Mouse (Mus musculus): ENCODE data around the gene Lrp2bp.

DNA sequence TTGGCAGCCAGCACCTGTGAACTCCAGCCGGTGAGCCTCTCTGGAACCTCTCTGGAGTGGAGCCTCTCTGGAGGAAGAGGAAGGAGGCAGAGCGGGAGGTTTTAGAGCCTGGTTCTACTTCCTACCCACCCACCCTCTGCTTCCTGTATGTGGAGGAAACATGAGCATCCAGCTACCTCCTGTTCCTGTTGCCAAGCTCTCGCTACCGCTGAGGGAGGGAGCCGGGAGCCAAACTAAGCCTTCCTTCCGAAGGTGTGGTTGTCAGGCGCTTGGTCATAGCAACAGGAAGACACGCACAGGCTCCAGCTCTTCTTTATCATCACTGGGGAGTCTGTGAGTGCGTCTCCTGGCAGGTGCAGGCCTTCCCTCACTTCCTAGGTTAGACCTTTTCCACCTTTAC, 23.1 kb downstream of the Lrp2bp start:
- TF ChIP-seq CTCF (IDR thresholded peaks at IDR 0.05; ENCODE audit: low read depth, low read length) (no peak), EP300 (IDR thresholded peaks at IDR 0.05; ENCODE audit: insufficient read depth, low read depth, low read length) (no peak)

Data from ES-Bruce4 (cell line).